Mouse (Mus musculus): ENCODE results near the gene Nagpa.

DNA sequence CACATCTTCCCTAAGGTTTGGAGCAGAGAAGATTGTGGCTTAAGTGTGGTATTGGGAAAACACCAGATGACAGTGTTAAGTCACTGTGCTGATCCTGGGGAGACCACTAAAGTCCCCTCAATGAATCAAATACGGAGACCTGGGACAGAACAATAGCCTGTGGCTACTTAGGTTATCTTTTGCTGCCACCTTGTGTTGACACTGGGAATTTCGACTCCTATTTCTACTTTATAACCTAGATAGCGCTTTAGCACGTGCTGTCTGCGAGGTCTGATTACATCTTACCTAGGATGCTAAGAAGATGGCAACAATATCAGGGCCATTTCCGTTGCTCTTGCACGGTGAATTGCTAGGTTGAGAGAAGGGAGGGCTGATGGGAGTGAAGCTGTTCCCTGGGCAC is 58.2 kb downstream of the Nagpa start:
- TF ChIP-seq POLR2A (IDR thresholded peaks at IDR 0.05; ENCODE audit: borderline replicate concordance, extremely low read depth, low read depth, low read length) (no peak), CTCF (IDR thresholded peaks at IDR 0.05; ENCODE audit: insufficient read depth, low read length) (peak; percentile 50; the same call in 1 of the 2 replicates)

All from lung, adult 2 months (tissue).